Mouse (Mus musculus): ENCODE results near the gene Klrc1. TPM values are rescaled to one million over a fixed set of nuclear protein-coding genes. Genes with fewer than 3 reads are reported as not detected.
"Not testable (repeated sequence)": the region's sequence is repeated elsewhere in the genome, so short reads cannot be mapped to it uniquely, and the experiment has no call there.

Gene Klrc1
- polyA plus RNA-seq, 1 experiment from 2014 or later = not detected

- not testable (repeated sequence) for H3K27ac ChIP-seq (ENCODE audit: low read depth, low read length); ATAC-seq
- 80% methylated on average over 4 of the region's 4 CpGs for WGBS
Measured at GRCm38 (mm10) chr6:129660589-129660988, 18.2 kb downstream of the Klrc1 start, which contains the start of gene Klrc2. Klrc2 (minus strand) TSS chr6:129660689.

GRCm38 (mm10) chr6:129644054-129644453 lies 34.7 kb downstream of the Klrc1 start:
- H3K4me3 ChIP-seq (ENCODE audit: low read depth, low read length); H3K9me3 ChIP-seq (replicated peaks; ENCODE audit: control insufficient read depth, low read length); DNase-seq (ENCODE audit: low spot score); H3K27ac ChIP-seq (ENCODE audit: low read depth, low read length); H3K4me1 ChIP-seq (ENCODE audit: control insufficient read depth, insufficient read depth, low read length); H3K36me3 ChIP-seq (ENCODE audit: control insufficient read depth, insufficient read depth, low read length); H3K27me3 ChIP-seq (replicated peaks; ENCODE audit: control insufficient read depth, insufficient read depth, low read length); ATAC-seq; H3K4me2 ChIP-seq (ENCODE audit: low read length); H3K9ac ChIP-seq (ENCODE audit: low read length): not testable (repeated sequence)
- WGBS = 60% methylated on average over 1 of the region's 3 CpGs

More at GRCm38 (mm10) chr6:129660589-129660988, 18.2 kb downstream of the Klrc1 start, which contains the start of gene Klrc2:
- H3K4me3 ChIP-seq (ENCODE audit: low read depth, low read length); DNase-seq (ENCODE audit: low spot score); H3K4me1 ChIP-seq (ENCODE audit: control insufficient read depth, insufficient read depth, low read length); H3K9me3 ChIP-seq (replicated peaks; ENCODE audit: control insufficient read depth, low read length); H3K4me2 ChIP-seq (ENCODE audit: low read length); H3K36me3 ChIP-seq (ENCODE audit: control insufficient read depth, insufficient read depth, low read length); H3K9ac ChIP-seq (ENCODE audit: low read length); H3K27me3 ChIP-seq (replicated peaks; ENCODE audit: control insufficient read depth, insufficient read depth, low read length): not testable (repeated sequence)

GRCm38 (mm10) chr6:129643237-129643636 lies 35.5 kb downstream of the Klrc1 start, which contains the start of gene Klrc3:
Klrc3 (minus strand) TSS chr6:129643337.
- not testable (repeated sequence) for H3K36me3 ChIP-seq (ENCODE audit: control insufficient read depth, insufficient read depth, low read length)

GRCm38 (mm10) chr6:129631046-129631445 lies 47.7 kb downstream of the Klrc1 start:
- not testable (repeated sequence) for H3K27ac ChIP-seq (ENCODE audit: low read depth, low read length); ATAC-seq; DNase-seq (ENCODE audit: low spot score); H3K4me1 ChIP-seq (ENCODE audit: control insufficient read depth, insufficient read depth, low read length); H3K36me3 ChIP-seq (ENCODE audit: control insufficient read depth, insufficient read depth, low read length); H3K9ac ChIP-seq (ENCODE audit: low read length); H3K4me3 ChIP-seq (ENCODE audit: low read depth, low read length); H3K4me2 ChIP-seq (ENCODE audit: low read length); H3K9me3 ChIP-seq (replicated peaks; ENCODE audit: control insufficient read depth, low read length); H3K27me3 ChIP-seq (replicated peaks; ENCODE audit: control insufficient read depth, insufficient read depth, low read length)
- WGBS = 87% methylated on average over 2 of the region's 2 CpGs

More at GRCm38 (mm10) chr6:129643237-129643636, 35.5 kb downstream of the Klrc1 start, which contains the start of gene Klrc3:
- H3K4me1 ChIP-seq (ENCODE audit: control insufficient read depth, insufficient read depth, low read length); H3K27ac ChIP-seq (ENCODE audit: low read depth, low read length); DNase-seq (ENCODE audit: low spot score); H3K4me2 ChIP-seq (ENCODE audit: low read length); ATAC-seq; H3K4me3 ChIP-seq (ENCODE audit: low read depth, low read length); H3K27me3 ChIP-seq (replicated peaks; ENCODE audit: control insufficient read depth, insufficient read depth, low read length); H3K9me3 ChIP-seq (replicated peaks; ENCODE audit: control insufficient read depth, low read length); H3K9ac ChIP-seq (ENCODE audit: low read length): not testable (repeated sequence)
- 84% methylated on average over 3 of the region's 3 CpGs for WGBS

- H3K27me3 ChIP-seq (replicated peaks; ENCODE audit: control insufficient read depth, insufficient read depth, low read length) = no peaks in the 10 kb centered on the region
- no peak within 1 kb of the TSS for H3K27ac ChIP-seq (ENCODE audit: low read depth, low read length)
- no peak within 1 kb of the TSS for H3K4me2 ChIP-seq (ENCODE audit: low read length)
- H3K4me3 ChIP-seq (ENCODE audit: low read depth, low read length) = no peak within 1 kb of the TSS
- 85% methylated on average over 4 of the region's 4 CpGs for WGBS
- H3K4me1 ChIP-seq (ENCODE audit: control insufficient read depth, insufficient read depth, low read length) = no peaks in the 10 kb centered on the region
- no peaks in the 10 kb centered on the region for H3K9me3 ChIP-seq (replicated peaks; ENCODE audit: control insufficient read depth, low read length)
- no peak within 1 kb of the TSS for H3K9ac ChIP-seq (ENCODE audit: low read length)
- ATAC-seq (no peak), DNase-seq (ENCODE audit: low spot score) (no peak)
- H3K36me3 ChIP-seq (ENCODE audit: control insufficient read depth, insufficient read depth, low read length) = no peaks in the 10 kb centered on the region
Measured at GRCm38 (mm10) chr6:129623735-129624134, 55.0 kb downstream of the Klrc1 start, which contains the start of gene Klrk1. Klrk1 (minus strand) TSS chr6:129623864.

Small RNAs within 50 kb of the gene (microRNA-seq; reads per million reads assigned to microRNA genes)
- gene Mir680-1 = not detected

Other genes with a start within 250 kb of the Klrc1 start
- gene Clec1a, start 227.0 kb downstream of the Klrc1 start, polyA plus RNA-seq (2014; fragmentation: Nextera tagmentation; extraction: Ambion mirVana) = 1.3 and 1.5 TPM in 2 replicates
- not detected in 2 replicates for gene Olr1, start 171.8 kb downstream of the Klrc1 start, polyA plus RNA-seq (2014; fragmentation: Nextera tagmentation; extraction: Ambion mirVana)
- not detected in 2 replicates for gene Tmem52b, start 166.4 kb downstream of the Klrc1 start, polyA plus RNA-seq (2014; fragmentation: Nextera tagmentation; extraction: Ambion mirVana)
- 66.3 and 87.9 TPM in 2 replicates for gene Gabarapl1, start 145.8 kb downstream of the Klrc1 start, polyA plus RNA-seq (2014; fragmentation: Nextera tagmentation; extraction: Ambion mirVana)
- gene Klre1, start 101.1 kb downstream of the Klrc1 start, polyA plus RNA-seq (2014; fragmentation: Nextera tagmentation; extraction: Ambion mirVana) = not detected in 2 replicates
- not detected in 2 replicates for gene Klrd1, start 87.2 kb downstream of the Klrc1 start, polyA plus RNA-seq (2014; fragmentation: Nextera tagmentation; extraction: Ambion mirVana)
- 0.06 TPM in 1 of 2 replicates, not detected in the other for gene Klrk1, start 55.1 kb downstream of the Klrc1 start, polyA plus RNA-seq (2014; fragmentation: Nextera tagmentation; extraction: Ambion mirVana)
- gene Klrc3, start 35.6 kb downstream of the Klrc1 start, polyA plus RNA-seq (2014; fragmentation: Nextera tagmentation; extraction: Ambion mirVana) = not detected in 2 replicates
- gene Klrc2, start 18.3 kb downstream of the Klrc1 start, polyA plus RNA-seq (2014; fragmentation: Nextera tagmentation; extraction: Ambion mirVana) = not detected in 2 replicates
- gene Klri1, start 38.2 kb upstream of the Klrc1 start, polyA plus RNA-seq (2014; fragmentation: Nextera tagmentation; extraction: Ambion mirVana) = not detected in 2 replicates
- not detected in 2 replicates for gene Klri2, start 61.5 kb upstream of the Klrc1 start, polyA plus RNA-seq (2014; fragmentation: Nextera tagmentation; extraction: Ambion mirVana)
- gene Gm156, start 105.3 kb upstream of the Klrc1 start, polyA plus RNA-seq (2014; fragmentation: Nextera tagmentation; extraction: Ambion mirVana) = not detected in 2 replicates
- gene Gm17631, start 183.7 kb upstream of the Klrc1 start, polyA plus RNA-seq (2014; fragmentation: Nextera tagmentation; extraction: Ambion mirVana) = not detected in 2 replicates
- not detected in 2 replicates for gene Klra17, start 197.7 kb upstream of the Klrc1 start, polyA plus RNA-seq (2014; fragmentation: Nextera tagmentation; extraction: Ambion mirVana)
- not detected in 2 replicates for gene Klra5, start 238.7 kb upstream of the Klrc1 start, polyA plus RNA-seq (2014; fragmentation: Nextera tagmentation; extraction: Ambion mirVana)

Data from forebrain, embryonic 14.5 days (tissue).